Mouse (Mus musculus): ENCODE results near the gene Dus3l. TPM values are rescaled to one million over a fixed set of nuclear protein-coding genes. Genes with fewer than 3 reads are reported as not detected.

Dus3l gene
- polyA plus RNA-seq, 1 experiment: 40.1 TPM

GRCm38 (mm10) chr17:56761991-56762410 lies 2.6 kb upstream of the Dus3l start:
- H3K36me3 ChIP-seq (ENCODE audit: control insufficient read depth, insufficient read depth): no peaks in the 10 kb centered on the region
- peak overlapping the region; percentile 11 for H3K4me3 ChIP-seq (ENCODE audit: insufficient read depth, poor library complexity, severe bottlenecking)
- no peaks in the 10 kb centered on the region for H3K27me3 ChIP-seq (ENCODE audit: control insufficient read depth, insufficient read depth, insufficient read length)
- peak overlapping the region; percentile 66 for H3ac ChIP-seq (ENCODE audit: control insufficient read depth, insufficient read length, low read depth)
- peaks cover 10% of the 10 kb centered on the region for H3K79me2 ChIP-seq (ENCODE audit: control insufficient read depth, insufficient read depth)
- no peak for TF ChIP-seq MYOG (IDR thresholded peaks at IDR 0.05; ENCODE audit: control insufficient read depth, extremely low read depth, insufficient read length)
- no peak for TF ChIP-seq USF1 (IDR thresholded peaks at IDR 0.05; ENCODE audit: low read depth)
- TF ChIP-seq CTCF (IDR thresholded peaks at IDR 0.05; ENCODE audit: control insufficient read depth, insufficient read depth, insufficient read length): no peak
- no peak for TF ChIP-seq MYOD1 (IDR thresholded peaks at IDR 0.05; ENCODE audit: control insufficient read depth, insufficient read length, low read depth)
- TF ChIP-seq FOSL1 (IDR thresholded peaks at IDR 0.05; ENCODE audit: insufficient read depth, low read length, poor library complexity, severe bottlenecking): no peak
- no peak for TF ChIP-seq MAX (IDR thresholded peaks at IDR 0.05)
- no peak for TF ChIP-seq CEBPB (IDR thresholded peaks at IDR 0.05; ENCODE audit: low read depth)
- peaks cover 7% of the 10 kb centered on the region for H3K79me3 ChIP-seq (ENCODE audit: low read depth)

GRCm38 (mm10) chr17:56762769-56763731 lies 1.5 kb upstream of the Dus3l start:
- Histone ChIP-seq H3K27me3 (ENCODE audit: control insufficient read depth, insufficient read depth, insufficient read length) (no peaks in the 10 kb centered on the region), H3K79me3 (ENCODE audit: low read depth) (peaks cover 7% of the 10 kb centered on the region), H3K36me3 (ENCODE audit: control insufficient read depth, insufficient read depth) (peaks cover under 1% of the 10 kb centered on the region), H3K4me3 (ENCODE audit: insufficient read depth, poor library complexity, severe bottlenecking) (no peak overlapping the region), H3ac (ENCODE audit: control insufficient read depth, insufficient read length, low read depth) (no peak overlapping the region), H3K79me2 (ENCODE audit: control insufficient read depth, insufficient read depth) (peaks cover 10% of the 10 kb centered on the region)
- no peak for TF ChIP-seq MYOG (IDR thresholded peaks at IDR 0.05; ENCODE audit: control insufficient read depth, extremely low read depth, insufficient read length)
- no peak for TF ChIP-seq MYOD1 (IDR thresholded peaks at IDR 0.05; ENCODE audit: control insufficient read depth, insufficient read length, low read depth)
- TF ChIP-seq FOSL1 (IDR thresholded peaks at IDR 0.05; ENCODE audit: insufficient read depth, low read length, poor library complexity, severe bottlenecking): no peak
- TF ChIP-seq CEBPB (IDR thresholded peaks at IDR 0.05; ENCODE audit: low read depth): no peak
- peak; percentile 59 for TF ChIP-seq CTCF (IDR thresholded peaks at IDR 0.05; ENCODE audit: control insufficient read depth, insufficient read depth, insufficient read length)
- TF ChIP-seq USF1 (IDR thresholded peaks at IDR 0.05; ENCODE audit: low read depth): no peak
- TF ChIP-seq MAX (IDR thresholded peaks at IDR 0.05): no peak

- no peak overlapping the region for H3K4me3 ChIP-seq (ENCODE audit: insufficient read depth, poor library complexity, severe bottlenecking)
- H3K79me3 ChIP-seq (ENCODE audit: low read depth): peaks cover 7% of the 10 kb centered on the region
- H3K27me3 ChIP-seq (ENCODE audit: control insufficient read depth, insufficient read depth, insufficient read length): no peaks in the 10 kb centered on the region
- H3ac ChIP-seq (ENCODE audit: control insufficient read depth, insufficient read length, low read depth): no peak overlapping the region
- TF ChIP-seq USF1 (IDR thresholded peaks at IDR 0.05; ENCODE audit: low read depth): no peak
- no peak for TF ChIP-seq CEBPB (IDR thresholded peaks at IDR 0.05; ENCODE audit: low read depth)
- no peak for TF ChIP-seq MYOG (IDR thresholded peaks at IDR 0.05; ENCODE audit: control insufficient read depth, extremely low read depth, insufficient read length)
- no peak for TF ChIP-seq MAX (IDR thresholded peaks at IDR 0.05)
- TF ChIP-seq FOSL1 (IDR thresholded peaks at IDR 0.05; ENCODE audit: insufficient read depth, low read length, poor library complexity, severe bottlenecking): no peak
- TF ChIP-seq CTCF (IDR thresholded peaks at IDR 0.05; ENCODE audit: control insufficient read depth, insufficient read depth, insufficient read length): no peak
- TF ChIP-seq MYOD1 (IDR thresholded peaks at IDR 0.05; ENCODE audit: control insufficient read depth, insufficient read length, low read depth): no peak
- peaks cover 7% of the 10 kb centered on the region for H3K36me3 ChIP-seq (ENCODE audit: control insufficient read depth, insufficient read depth)
- H3K79me2 ChIP-seq (ENCODE audit: control insufficient read depth, insufficient read depth): peaks cover 10% of the 10 kb centered on the region
Observed at GRCm38 (mm10) chr17:56763741-56764250, 761 bp upstream of the Dus3l start.

DNA sequence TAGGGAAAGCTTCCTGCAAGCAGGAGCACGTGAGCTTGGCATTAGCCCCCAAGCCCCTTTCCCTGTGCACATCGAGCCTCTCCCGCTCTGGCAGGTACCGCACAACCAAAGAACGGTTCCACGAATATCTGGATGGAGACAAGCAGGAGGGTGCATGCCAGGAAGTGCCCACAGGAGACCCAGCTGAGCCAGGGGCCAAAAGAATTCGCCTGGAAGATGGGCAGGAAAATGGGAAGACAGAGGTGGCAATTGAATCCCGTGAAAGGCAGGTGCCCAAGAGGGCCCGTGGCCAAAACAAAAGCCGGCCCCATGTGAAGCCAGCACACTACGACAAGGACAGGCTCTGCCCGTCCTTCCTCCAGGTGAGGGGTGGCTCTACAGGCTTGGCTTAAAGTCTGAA lies 874 bp downstream of the Dus3l start:
- H3K4me3 ChIP-seq (ENCODE audit: insufficient read depth, poor library complexity, severe bottlenecking): peak overlapping the region; percentile 89
- peaks cover 19% of the 10 kb centered on the region for H3K36me3 ChIP-seq (ENCODE audit: control insufficient read depth, insufficient read depth)
- TF ChIP-seq FOSL1 (IDR thresholded peaks at IDR 0.05; ENCODE audit: insufficient read depth, low read length, poor library complexity, severe bottlenecking) (no peak), CEBPB (IDR thresholded peaks at IDR 0.05; ENCODE audit: low read depth) (no peak), MYOG (IDR thresholded peaks at IDR 0.05; ENCODE audit: control insufficient read depth, extremely low read depth, insufficient read length) (no peak), USF1 (IDR thresholded peaks at IDR 0.05; ENCODE audit: low read depth) (no peak)
- peaks cover 10% of the 10 kb centered on the region for H3K79me2 ChIP-seq (ENCODE audit: control insufficient read depth, insufficient read depth)
- H3K27me3 ChIP-seq (ENCODE audit: control insufficient read depth, insufficient read depth, insufficient read length): no peaks in the 10 kb centered on the region
- H3K79me3 ChIP-seq (ENCODE audit: low read depth): peaks cover 7% of the 10 kb centered on the region
- H3ac ChIP-seq (ENCODE audit: control insufficient read depth, insufficient read length, low read depth): peak overlapping the region; percentile 100

- Histone ChIP-seq H3K4me3 (ENCODE audit: insufficient read depth, poor library complexity, severe bottlenecking) (no peak overlapping the region), H3K36me3 (ENCODE audit: control insufficient read depth, insufficient read depth) (peaks cover 19% of the 10 kb centered on the region), H3K79me2 (ENCODE audit: control insufficient read depth, insufficient read depth) (peaks cover 10% of the 10 kb centered on the region), H3K79me3 (ENCODE audit: low read depth) (peaks cover 7% of the 10 kb centered on the region), H3ac (ENCODE audit: control insufficient read depth, insufficient read length, low read depth) (no peak overlapping the region), H3K27me3 (ENCODE audit: control insufficient read depth, insufficient read depth, insufficient read length) (no peaks in the 10 kb centered on the region)
- no peak for TF ChIP-seq USF1 (IDR thresholded peaks at IDR 0.05; ENCODE audit: low read depth)
- TF ChIP-seq MYOD1 (IDR thresholded peaks at IDR 0.05; ENCODE audit: control insufficient read depth, insufficient read length, low read depth): no peak
- no peak for TF ChIP-seq FOSL1 (IDR thresholded peaks at IDR 0.05; ENCODE audit: insufficient read depth, low read length, poor library complexity, severe bottlenecking)
- no peak for TF ChIP-seq CEBPB (IDR thresholded peaks at IDR 0.05; ENCODE audit: low read depth)
Observed at GRCm38 (mm10) chr17:56766631-56767405, 2.3 kb downstream of the Dus3l start.
